Mouse (Mus musculus): ENCODE data around the gene Rap1gds1. TPM values are rescaled to one million over a fixed set of nuclear protein-coding genes. Genes with fewer than 3 reads are reported as not detected.

Rap1gds1 gene
- polyA plus RNA-seq, 1 experiment from 2014 or later: 50.3 TPM

DNA sequence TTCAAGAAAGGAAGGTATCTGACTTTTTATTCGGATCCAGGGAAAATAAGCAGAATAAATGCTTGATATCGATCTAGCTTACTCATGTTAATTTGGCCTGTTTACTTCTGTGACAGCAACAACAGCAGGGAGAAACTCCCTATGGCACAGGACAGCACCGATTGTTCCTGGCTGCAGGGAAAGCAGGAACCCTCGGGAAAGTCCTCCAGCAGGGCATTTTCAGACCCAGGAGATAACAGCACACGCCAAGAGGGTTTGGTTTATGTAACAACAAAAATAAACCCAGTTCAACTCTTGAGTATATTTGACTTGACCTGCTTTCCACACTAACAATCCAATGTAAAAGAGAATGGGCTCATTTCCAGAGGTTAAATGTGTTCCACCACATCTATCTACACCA lies 81.5 kb downstream of the Rap1gds1 start:
- no peak overlapping the region for H3K27ac ChIP-seq (ENCODE audit: low read depth, low read length)
- peaks cover 5% of the 10 kb centered on the region; the same call in 1 of the 2 replicates for H3K4me1 ChIP-seq (ENCODE audit: control insufficient read depth, insufficient read depth, low read length)
- WGBS (ENCODE audit: insufficient replicate concordance): 51% methylated on average over 5 of the region's 5 CpGs
- H3K4me2 ChIP-seq: no peak overlapping the region
- H3K9me3 ChIP-seq (replicated peaks; ENCODE audit: control insufficient read depth, low read length): no peaks in the 10 kb centered on the region
- no peaks in the 10 kb centered on the region for H3K27me3 ChIP-seq (ENCODE audit: control insufficient read depth, insufficient read depth, low read length)
- ATAC-seq (replicated peaks; ENCODE audit: insufficient number of reproducible peaks, low FRiP score, low TSS enrichment): no peak
- H3K4me3 ChIP-seq (ENCODE audit: low read depth, low read length): no peak overlapping the region
- H3K36me3 ChIP-seq (ENCODE audit: control insufficient read depth, insufficient read depth, low read length): peaks cover 15% of the 10 kb centered on the region
- no peak overlapping the region for H3K9ac ChIP-seq (ENCODE audit: low read depth, low read length)

DNA sequence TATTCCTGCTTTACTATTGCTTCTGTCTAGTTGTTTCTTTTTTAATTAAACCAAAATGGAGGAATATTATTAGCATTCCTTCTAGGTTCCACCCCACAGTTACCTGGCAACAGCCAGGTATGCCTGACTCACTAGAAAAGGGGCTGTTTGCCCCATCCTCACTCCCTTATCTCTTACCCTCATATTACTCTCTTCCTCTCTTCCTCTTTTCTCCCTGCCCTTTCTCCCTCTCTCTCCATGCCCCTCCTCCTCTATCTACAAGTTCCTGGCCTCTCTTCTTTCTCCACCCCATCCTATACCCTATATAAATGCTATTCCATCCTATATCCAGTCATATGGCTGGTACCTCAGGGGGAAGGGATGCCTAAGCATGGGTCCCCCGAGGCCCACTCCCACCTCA lies 83.6 kb downstream of the Rap1gds1 start:
- H3K9ac ChIP-seq (ENCODE audit: low read depth, low read length): no peak overlapping the region
- H3K27ac ChIP-seq (ENCODE audit: low read depth, low read length): no peak overlapping the region
- no peak for ATAC-seq (replicated peaks; ENCODE audit: insufficient number of reproducible peaks, low FRiP score, low TSS enrichment)
- WGBS (ENCODE audit: insufficient replicate concordance): 89% methylated on average over 1 of the region's 1 CpGs
- H3K4me1 ChIP-seq (ENCODE audit: control insufficient read depth, insufficient read depth, low read length): peaks cover 5% of the 10 kb centered on the region; the same call in 1 of the 2 replicates
- no peak overlapping the region for H3K4me2 ChIP-seq
- H3K36me3 ChIP-seq (ENCODE audit: control insufficient read depth, insufficient read depth, low read length): peaks cover 6% of the 10 kb centered on the region
- no peak overlapping the region for H3K4me3 ChIP-seq (ENCODE audit: low read depth, low read length)
- H3K27me3 ChIP-seq (ENCODE audit: control insufficient read depth, insufficient read depth, low read length): no peaks in the 10 kb centered on the region
- H3K9me3 ChIP-seq (replicated peaks; ENCODE audit: control insufficient read depth, low read length): no peaks in the 10 kb centered on the region

DNA sequence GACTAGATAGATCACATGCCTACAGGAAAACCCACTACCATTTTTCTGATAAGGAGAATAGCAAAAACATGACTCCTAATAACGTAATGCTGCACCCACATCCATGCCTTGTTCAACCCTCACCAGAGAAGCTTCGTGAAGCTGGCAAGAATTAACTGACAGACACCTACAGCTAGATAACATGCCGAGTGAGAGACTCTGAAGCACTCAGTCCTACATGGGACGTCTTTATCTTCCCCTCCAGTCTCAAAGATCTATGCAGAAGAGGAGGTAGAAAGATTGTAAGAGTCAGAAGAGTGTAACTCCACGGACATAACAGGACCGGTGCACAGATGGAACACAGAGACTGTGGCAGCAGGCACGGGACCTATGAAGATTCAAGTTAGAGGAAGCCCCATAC lies 85.9 kb downstream of the Rap1gds1 start:
- Histone ChIP-seq H3K36me3 (ENCODE audit: control insufficient read depth, insufficient read depth, low read length) (peaks cover 3% of the 10 kb centered on the region; the same call in 1 of the 2 replicates), H3K4me3 (ENCODE audit: low read depth, low read length) (no peak overlapping the region), H3K27me3 (ENCODE audit: control insufficient read depth, insufficient read depth, low read length) (no peaks in the 10 kb centered on the region), H3K27ac (ENCODE audit: low read depth, low read length) (no peak overlapping the region), H3K9ac (ENCODE audit: low read depth, low read length) (no peak overlapping the region), H3K4me1 (ENCODE audit: control insufficient read depth, insufficient read depth, low read length) (peaks cover 5% of the 10 kb centered on the region; the same call in 1 of the 2 replicates), H3K4me2 (no peak overlapping the region), H3K9me3 (replicated peaks; ENCODE audit: control insufficient read depth, low read length) (no peaks in the 10 kb centered on the region)
- WGBS (ENCODE audit: insufficient replicate concordance): 75% methylated on average over 7 of the region's 7 CpGs
- ATAC-seq (replicated peaks; ENCODE audit: insufficient number of reproducible peaks, low FRiP score, low TSS enrichment): no peak

DNA sequence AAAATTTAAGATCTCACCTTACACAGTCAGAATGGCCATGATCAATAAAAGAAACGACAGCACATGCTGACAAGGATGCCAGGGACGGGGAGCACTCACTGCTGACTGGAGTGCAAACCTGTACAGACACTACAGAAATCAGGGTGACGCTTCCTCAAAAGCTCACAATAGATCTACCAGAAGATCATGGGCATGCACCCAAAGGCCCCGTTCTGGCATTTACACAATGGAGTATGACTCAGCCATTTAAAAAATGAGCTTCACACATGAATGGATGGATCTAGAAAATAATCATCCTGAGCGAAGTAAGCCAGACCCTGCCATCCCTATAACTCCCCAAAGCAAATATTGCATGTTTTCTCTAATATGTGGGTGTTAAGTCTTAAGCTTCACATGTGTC lies 87.0 kb downstream of the Rap1gds1 start:
- Histone ChIP-seq H3K27ac (ENCODE audit: low read depth, low read length) (no peak overlapping the region), H3K9me3 (replicated peaks; ENCODE audit: control insufficient read depth, low read length) (no peaks in the 10 kb centered on the region), H3K4me2 (no peak overlapping the region), H3K4me1 (ENCODE audit: control insufficient read depth, insufficient read depth, low read length) (no peaks in the 10 kb centered on the region), H3K36me3 (ENCODE audit: control insufficient read depth, insufficient read depth, low read length) (peaks cover 3% of the 10 kb centered on the region; the same call in 1 of the 2 replicates), H3K4me3 (ENCODE audit: low read depth, low read length) (no peak overlapping the region), H3K27me3 (ENCODE audit: control insufficient read depth, insufficient read depth, low read length) (no peaks in the 10 kb centered on the region), H3K9ac (ENCODE audit: low read depth, low read length) (no peak overlapping the region)
- 91% methylated on average over 5 of the region's 5 CpGs for WGBS (ENCODE audit: insufficient replicate concordance)
- no peak for ATAC-seq (replicated peaks; ENCODE audit: insufficient number of reproducible peaks, low FRiP score, low TSS enrichment)

DNA sequence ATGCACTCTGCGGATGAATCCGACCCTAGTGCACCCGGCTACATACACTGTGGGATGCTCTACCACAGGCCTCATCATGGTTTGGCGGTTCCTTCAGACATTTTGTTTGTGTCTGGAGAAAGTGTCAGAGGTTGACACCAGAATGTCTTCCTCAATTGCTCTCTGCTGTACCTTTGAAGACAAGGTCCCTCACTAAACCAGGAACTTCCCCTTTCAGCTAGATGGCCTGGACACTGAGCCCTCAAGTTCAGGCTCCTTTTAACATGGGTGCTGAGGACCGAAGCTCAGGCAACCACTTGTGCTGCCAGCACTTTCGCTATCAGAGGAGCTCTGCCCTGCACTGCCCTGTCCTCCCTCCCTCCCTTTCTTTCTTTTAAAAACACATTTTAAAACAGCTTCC lies 92.8 kb downstream of the Rap1gds1 start:
- no peak overlapping the region for H3K4me3 ChIP-seq (ENCODE audit: low read depth, low read length)
- no peaks in the 10 kb centered on the region for H3K4me1 ChIP-seq (ENCODE audit: control insufficient read depth, insufficient read depth, low read length)
- H3K4me2 ChIP-seq: no peak overlapping the region
- peaks cover under 1% of the 10 kb centered on the region; the same call in 1 of the 2 replicates for H3K36me3 ChIP-seq (ENCODE audit: control insufficient read depth, insufficient read depth, low read length)
- no peak overlapping the region for H3K27ac ChIP-seq (ENCODE audit: low read depth, low read length)
- WGBS (ENCODE audit: insufficient replicate concordance): 82% methylated on average over 6 of the region's 6 CpGs
- H3K9ac ChIP-seq (ENCODE audit: low read depth, low read length): no peak overlapping the region
- no peaks in the 10 kb centered on the region for H3K27me3 ChIP-seq (ENCODE audit: control insufficient read depth, insufficient read depth, low read length)
- H3K9me3 ChIP-seq (replicated peaks; ENCODE audit: control insufficient read depth, low read length): no peaks in the 10 kb centered on the region
- ATAC-seq (replicated peaks; ENCODE audit: insufficient number of reproducible peaks, low FRiP score, low TSS enrichment): no peak

DNA sequence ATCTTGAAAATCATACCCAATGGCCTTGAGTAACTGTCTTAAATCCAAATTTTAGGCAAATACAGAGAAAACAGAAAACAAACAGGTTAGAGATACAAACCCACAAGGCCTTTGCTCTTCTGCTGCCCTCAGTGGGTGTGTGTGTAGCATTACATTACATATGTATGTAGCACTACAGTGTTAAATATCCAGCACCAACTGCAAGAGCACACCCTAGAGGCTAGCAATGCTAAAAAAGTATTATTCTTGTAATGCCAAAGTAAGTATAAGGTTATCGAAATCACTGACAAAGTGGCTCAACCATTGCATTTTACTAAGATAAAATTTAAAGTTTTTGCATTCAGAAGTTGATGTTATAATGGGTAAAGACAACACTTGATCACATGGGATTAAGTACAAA lies 97.6 kb downstream of the Rap1gds1 start:
- ATAC-seq (replicated peaks; ENCODE audit: insufficient number of reproducible peaks, low FRiP score, low TSS enrichment): no peak
- Histone ChIP-seq H3K9ac (ENCODE audit: low read depth, low read length) (no peak overlapping the region), H3K4me3 (ENCODE audit: low read depth, low read length) (no peak overlapping the region), H3K27ac (ENCODE audit: low read depth, low read length) (no peak overlapping the region), H3K36me3 (ENCODE audit: control insufficient read depth, insufficient read depth, low read length) (no peaks in the 10 kb centered on the region), H3K9me3 (replicated peaks; ENCODE audit: control insufficient read depth, low read length) (no peaks in the 10 kb centered on the region), H3K4me1 (ENCODE audit: control insufficient read depth, insufficient read depth, low read length) (no peaks in the 10 kb centered on the region), H3K27me3 (ENCODE audit: control insufficient read depth, insufficient read depth, low read length) (no peaks in the 10 kb centered on the region), H3K4me2 (no peak overlapping the region)
- WGBS (ENCODE audit: insufficient replicate concordance): 96% methylated on average over 1 of the region's 1 CpGs

DNA sequence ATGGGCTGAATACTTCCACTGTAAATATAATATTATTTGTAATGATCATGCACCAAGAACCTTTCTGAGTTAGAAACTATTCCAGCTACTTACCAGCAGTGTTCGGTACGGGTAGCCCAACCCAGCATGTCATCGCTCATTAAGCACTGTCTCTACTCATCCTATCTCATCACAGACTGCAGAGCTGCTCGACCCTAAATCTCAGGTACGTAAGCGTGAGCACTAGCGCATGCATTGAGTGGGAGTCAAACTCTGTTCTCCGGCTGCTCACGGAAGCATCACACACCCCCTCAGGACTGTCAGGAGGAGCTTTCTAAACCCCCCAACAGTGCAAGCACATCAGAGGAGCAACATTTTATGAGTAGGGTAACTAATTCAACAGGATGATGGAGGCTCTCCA lies 107.4 kb downstream of the Rap1gds1 start:
- Histone ChIP-seq H3K27ac (ENCODE audit: low read depth, low read length) (no peak overlapping the region), H3K9ac (ENCODE audit: low read depth, low read length) (no peak overlapping the region), H3K9me3 (replicated peaks; ENCODE audit: control insufficient read depth, low read length) (no peaks in the 10 kb centered on the region), H3K36me3 (ENCODE audit: control insufficient read depth, insufficient read depth, low read length) (0 out of 2 replicates have a peak, but pooled peaks cover 2% of the 10 kb centered on the region), H3K4me3 (ENCODE audit: low read depth, low read length) (no peak overlapping the region), H3K4me1 (ENCODE audit: control insufficient read depth, insufficient read depth, low read length) (no peaks in the 10 kb centered on the region), H3K27me3 (ENCODE audit: control insufficient read depth, insufficient read depth, low read length) (no peaks in the 10 kb centered on the region), H3K4me2 (no peak overlapping the region)
- WGBS (ENCODE audit: insufficient replicate concordance): 82% methylated on average over 9 of the region's 9 CpGs
- no peak for ATAC-seq (replicated peaks; ENCODE audit: insufficient number of reproducible peaks, low FRiP score, low TSS enrichment)

DNA sequence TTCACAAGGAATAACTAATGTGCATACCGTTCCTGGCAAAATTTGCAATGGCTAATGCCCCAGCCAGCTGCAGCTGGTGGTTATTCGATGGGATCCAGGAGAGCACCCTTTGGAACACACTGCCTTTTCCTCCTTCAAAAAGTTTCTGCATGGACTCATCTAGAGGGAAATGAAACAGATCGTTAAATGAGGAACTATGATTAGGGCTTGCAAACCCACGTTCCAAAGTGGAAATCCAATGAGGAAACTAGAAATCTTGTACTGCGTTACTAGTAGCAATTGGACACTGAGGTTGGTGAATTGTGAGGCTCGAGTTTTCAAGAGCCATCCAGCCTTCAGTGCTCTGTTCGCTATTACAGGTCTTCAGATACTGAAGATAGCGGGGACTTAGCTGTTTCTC lies 116.5 kb downstream of the Rap1gds1 start:
- 91% methylated on average over 8 of the region's 8 CpGs for WGBS (ENCODE audit: insufficient replicate concordance)
- Histone ChIP-seq H3K4me1 (ENCODE audit: control insufficient read depth, insufficient read depth, low read length) (no peaks in the 10 kb centered on the region), H3K4me3 (ENCODE audit: low read depth, low read length) (no peak overlapping the region), H3K9ac (ENCODE audit: low read depth, low read length) (no peak overlapping the region), H3K27me3 (ENCODE audit: control insufficient read depth, insufficient read depth, low read length) (no peaks in the 10 kb centered on the region), H3K27ac (ENCODE audit: low read depth, low read length) (no peak overlapping the region), H3K36me3 (ENCODE audit: control insufficient read depth, insufficient read depth, low read length) (peaks cover 24% of the 10 kb centered on the region), H3K9me3 (replicated peaks; ENCODE audit: control insufficient read depth, low read length) (no peaks in the 10 kb centered on the region), H3K4me2 (no peak overlapping the region)
- no peak for ATAC-seq (replicated peaks; ENCODE audit: insufficient number of reproducible peaks, low FRiP score, low TSS enrichment)

DNA sequence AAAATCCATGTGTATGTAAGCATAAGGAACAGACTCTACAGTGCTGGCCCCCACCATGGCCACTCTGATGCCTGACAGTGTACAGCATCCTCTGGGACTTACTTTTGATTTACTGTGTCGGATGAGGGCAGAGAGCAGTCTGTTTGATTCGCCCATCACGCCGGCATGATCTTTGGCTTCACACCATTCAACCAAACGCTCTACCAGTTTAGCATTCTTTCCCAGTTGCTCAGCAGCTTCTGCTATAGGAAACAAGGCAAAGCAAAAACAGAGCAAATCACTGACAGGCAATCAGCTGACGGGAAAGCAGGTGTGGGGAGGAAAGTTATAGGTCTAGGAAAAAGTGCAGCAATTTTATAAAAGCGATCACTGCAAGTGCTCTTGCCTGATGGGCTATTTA lies 119.8 kb downstream of the Rap1gds1 start:
- H3K36me3 ChIP-seq (ENCODE audit: control insufficient read depth, insufficient read depth, low read length): peaks cover 20% of the 10 kb centered on the region
- WGBS (ENCODE audit: insufficient replicate concordance): 87% methylated on average over 7 of the region's 7 CpGs
- H3K4me3 ChIP-seq (ENCODE audit: low read depth, low read length): no peak overlapping the region
- H3K27me3 ChIP-seq (ENCODE audit: control insufficient read depth, insufficient read depth, low read length): no peaks in the 10 kb centered on the region
- no peak overlapping the region for H3K9ac ChIP-seq (ENCODE audit: low read depth, low read length)
- no peak overlapping the region for H3K27ac ChIP-seq (ENCODE audit: low read depth, low read length)
- no peaks in the 10 kb centered on the region for H3K9me3 ChIP-seq (replicated peaks; ENCODE audit: control insufficient read depth, low read length)
- no peak for ATAC-seq (replicated peaks; ENCODE audit: insufficient number of reproducible peaks, low FRiP score, low TSS enrichment)
- H3K4me2 ChIP-seq: no peak overlapping the region
- no peaks in the 10 kb centered on the region for H3K4me1 ChIP-seq (ENCODE audit: control insufficient read depth, insufficient read depth, low read length)

All from heart, embryonic 11.5 days (tissue).